Comparison of ENCODE assay signal across 13 mouse cellular contexts in genomic region chr13:113601831-113602604, GRCm38 (mm10). TPM values are rescaled to one million over a fixed set of nuclear protein-coding genes. Genes with fewer than 3 reads are reported as not detected.
A peak's percentile ranks its signal among the peaks of the same experiment; 100 is the strongest.
DNase-seq lines count a peak whose midpoint lies in the region; ATAC-seq and TF ChIP-seq lines count a peak whose summit lies in the region.
"Had no signal": no experiment of that assay in that cellular context is flagged by ENCODE, and none has a peak within 500 bp of the region (broad histone marks: within the 10 kb centered on the region; RNA-seq: fewer than 3 reads in every experiment).

No protein-coding gene starts in this region.

- TF ChIP-seq POLR2A in liver, adult 2 months (IDR thresholded peaks at IDR 0.05; ENCODE audit: extremely low read depth, insufficient read depth, low read length): no peak

- H3K4me1 ChIP-seq in liver, adult 2 months (ENCODE audit: control insufficient read depth, insufficient read depth, low read length): peaks cover 67% of the 10 kb centered on the region
- peaks cover 49% of the 10 kb centered on the region for H3K4me1 ChIP-seq in kidney, postnatal 0 days (replicated peaks; ENCODE audit: insufficient read depth, low read length)
- H3K4me1 ChIP-seq in stomach, embryonic 14.5 days (ENCODE audit: control insufficient read depth, insufficient read depth, low read length): peaks cover 36% of the 10 kb centered on the region

- H3K27me3 ChIP-seq in liver, adult 2 months (ENCODE audit: control insufficient read depth, insufficient read depth, low read length): no peaks in the 10 kb centered on the region
- no peaks in the 10 kb centered on the region for H3K27me3 ChIP-seq in kidney, postnatal 0 days (ENCODE audit: insufficient read depth, low read length)
- no peaks in the 10 kb centered on the region for H3K27me3 ChIP-seq in stomach, embryonic 14.5 days (ENCODE audit: control insufficient read depth, insufficient read depth, low read length)

- H3K36me3 ChIP-seq in liver, adult 2 months (ENCODE audit: control insufficient read depth, insufficient read depth, low read length): no peaks in the 10 kb centered on the region
- 0 out of 2 replicates have a peak, but pooled peaks cover 4% of the 10 kb centered on the region for H3K36me3 ChIP-seq in kidney, postnatal 0 days (ENCODE audit: insufficient read depth, low read length)
- H3K36me3 ChIP-seq in stomach, embryonic 14.5 days (ENCODE audit: control insufficient read depth, insufficient read depth, low read length): no peaks in the 10 kb centered on the region

- H3K27ac ChIP-seq in liver, adult 2 months (replicated peaks; ENCODE audit: insufficient read depth, low read depth, low read length): peak overlapping the region; percentile 94
- H3K27ac ChIP-seq in kidney, postnatal 0 days: peak overlapping the region; percentile 60; the same call in 1 of the 2 replicates
- peak overlapping the region; percentile 52; the same call in 1 of the 2 replicates for H3K27ac ChIP-seq in stomach, embryonic 14.5 days (ENCODE audit: low read length)
- H3K27ac ChIP-seq: midbrain, embryonic 10.5 days had no signal

- TF ChIP-seq CTCF in liver, adult 2 months (IDR thresholded peaks at IDR 0.05; ENCODE audit: low read depth, low read length): no peak
- no peak for TF ChIP-seq CTCF in kidney, postnatal 0 days (IDR thresholded peaks at IDR 0.05; ENCODE audit: low read depth)

- H3K9ac ChIP-seq in liver, adult 2 months (ENCODE audit: low read depth, low read length): no peak overlapping the region
- H3K9ac ChIP-seq in kidney, postnatal 0 days (ENCODE audit: low read depth, low read length): no peak overlapping the region
- no peak overlapping the region for H3K9ac ChIP-seq in stomach, embryonic 14.5 days (replicated peaks; ENCODE audit: low read depth, low read length)
- H3K9ac ChIP-seq: lung, embryonic 14.5 days had no signal

- ATAC-seq in kidney, postnatal 0 days (replicated peaks; ENCODE audit: low FRiP score, low read depth): no peak
- ATAC-seq in stomach, embryonic 14.5 days (ENCODE audit: insufficient number of reproducible peaks, insufficient read depth, low FRiP score, low read depth): no peak

- DNase-seq in cerebellum, adult 9-10 months: peak; percentile 9
- no peak for DNase-seq in cerebellum, adult 11 months
- DNase-seq in liver, adult 2 months (ENCODE audit: extremely low read depth, low read depth, low spot score): peak; percentile 93
- DNase-seq in liver: no peak
- no peak for DNase-seq in kidney, postnatal 0 days (ENCODE audit: low spot score)
- no peak for DNase-seq in embryo, embryonic 10 days (ENCODE audit: low spot score)
- no peak for DNase-seq in cerebellum, postnatal 4 days (ENCODE audit: low spot score in 2 of 2)
- DNase-seq: adrenal gland, adult 8-10 months; lung, embryonic 14.5 days; right cerebral cortex, postnatal 14 days had no signal

- WGBS in liver, adult 2 months: 35% methylated on average over 12 of the region's 12 CpGs
- 76% methylated on average over 12 of the region's 12 CpGs for WGBS in kidney, postnatal 0 days
- 87% methylated on average over 12 of the region's 12 CpGs for WGBS in stomach, embryonic 14.5 days

- H3K4me3 ChIP-seq in liver, adult 2 months (ENCODE audit: insufficient read depth, low read depth, low read length): no peak overlapping the region
- H3K4me3 ChIP-seq in kidney, postnatal 0 days (replicated peaks; ENCODE audit: low read depth, low read length): no peak overlapping the region
- H3K4me3 ChIP-seq in stomach, embryonic 14.5 days (ENCODE audit: low read depth, low read length): no peak overlapping the region
- H3K4me3 ChIP-seq: left cerebral cortex, adult 2 months; midbrain, embryonic 10.5 days had no signal

- H3K9me3 ChIP-seq in kidney, postnatal 0 days (replicated peaks; ENCODE audit: low read length): no peaks in the 10 kb centered on the region
- no peaks in the 10 kb centered on the region for H3K9me3 ChIP-seq in stomach, embryonic 14.5 days (ENCODE audit: control insufficient read depth, low read depth, low read length)

- H3K4me2 ChIP-seq in kidney, postnatal 0 days (ENCODE audit: low read length): no peak overlapping the region
- no peak overlapping the region for H3K4me2 ChIP-seq in stomach, embryonic 14.5 days (replicated peaks; ENCODE audit: low read depth, low read length)
- H3K4me2 ChIP-seq: lung, embryonic 14.5 days had no signal

- peaks cover 57% of the 10 kb centered on the region for H3K79me2 ChIP-seq in liver, adult 2 months (ENCODE audit: control insufficient read depth, insufficient read depth, low read length)

RNA-seq across cellular contexts. Expression of gene Snx18, which starts 16.3 kb away (rescaled TPM):
- total RNA-seq in liver, adult 2 months (2014; rRNA removed): 15.4 and 18.1 TPM in 2 replicates
- 7.2 and 7.5 TPM in 2 replicates for polyA plus RNA-seq in liver, adult 2 months (2012; rRNA removed)
- polyA plus RNA-seq in kidney, postnatal 0 days (2015; fragmentation: Nextera tagmentation; extraction: Ambion mirVana): 31.2 and 34.8 TPM in 2 replicates
- 28.1 and 30.2 TPM in 2 replicates for polyA plus RNA-seq in stomach, embryonic 14.5 days (2014; fragmentation: Nextera tagmentation; extraction: Ambion mirVana)

Comparison
In these comparisons a context has a peak if more than half of its experiments do, and no peak if none do; other contexts are left out.
1. DNase-seq: peak in cerebellum, adult 9-10 months (single experiment) and liver, adult 2 months (single experiment); none in cerebellum, adult 11 months (single experiment), liver (single experiment), kidney, postnatal 0 days (single experiment), embryo, embryonic 10 days (single experiment) and cerebellum, postnatal 4 days (0 of 2).
2. Peak in every context shown above with its lines, with median percentiles within 50 percentile points of each other: H3K27ac ChIP-seq.